Mouse (Mus musculus): ENCODE measurements at regions not wholly inside any gene's neighbourhood (a gene's known extent, or its start where the extent isn't known, plus 50 kb on each side); places are given as distances from the start of the nearest gene placed in this dataset.

- TF ChIP-seq CTCF (IDR thresholded peaks at IDR 0.05; ENCODE audit: low read depth, low read length) (no peak), POLR2A (IDR thresholded peaks at IDR 0.05; ENCODE audit: borderline replicate concordance, low read depth, low read length) (no peak)
Observed at GRCm38 (mm10) chr8:89673911-89674310, 629.9 kb upstream of the Sall1 start.
